Mouse (Mus musculus) cortical plate, adult 2 months (tissue): Measurements from ENCODE around the gene Il12rb2.

Source experiments
- CTCF ChIP-seq: fragments of 200-500 bp; IDR thresholded peaks from 2 replicates; pipeline ENCODE4 v1.5.1; 2011; ENCODE audit warnings: mild to moderate bottlenecking, control low read depth, low read length; ENCODE audit not compliant: insufficient read depth; ENCODE audit errors: extremely low read depth
- POLR2A ChIP-seq: fragments of 200-500 bp; IDR thresholded peaks from 2 replicates; pipeline ENCODE4 v1.6.1; 2011; ENCODE audit warnings: mild to moderate bottlenecking, low read length, control low read depth; ENCODE audit not compliant: insufficient read depth; ENCODE audit errors: extremely low read depth

DNA sequence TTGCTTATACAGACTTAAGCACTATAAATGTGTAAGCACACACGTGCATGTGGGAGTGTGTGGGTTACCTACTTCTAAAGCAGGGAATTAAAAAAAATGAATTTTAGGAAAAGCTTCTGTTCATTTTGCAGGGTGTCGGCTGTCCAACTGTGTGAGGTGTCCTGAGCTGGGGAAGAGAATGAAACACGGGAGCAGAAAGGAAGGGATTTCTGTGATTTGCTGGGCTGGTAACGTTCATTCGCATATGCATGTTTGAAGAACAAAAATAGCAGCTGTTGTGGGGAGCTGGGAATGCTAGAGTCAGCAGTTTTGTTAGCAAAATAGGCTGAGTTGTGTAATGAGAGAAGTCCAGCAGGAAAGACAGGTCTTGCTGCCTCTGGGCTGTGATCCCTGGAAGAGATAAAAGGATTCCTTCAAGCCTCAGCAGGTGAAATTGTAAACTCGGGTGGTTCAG lies 75.3 kb downstream of the Il12rb2 start:
- TF ChIP-seq CTCF (no peak), POLR2A (no peak)
